Mouse (Mus musculus) frontal cortex, adult 2 months (tissue): ENCODE measurements around the gene Wnk2. TPM values are rescaled to one million over a fixed set of nuclear protein-coding genes. Genes with fewer than 3 reads are reported as not detected.

ENCODE experiments used
- DNase-seq, 2 experiments: peaks; one replicate each; pipeline ENCODE4 v3.0.0; 2022; ENCODE audit warnings: low spot score in 1 of 2; ENCODE audit errors: extremely low spot score in 1 of 2
- polyA plus RNA-seq: library from polyadenylated mRNA; depleted of rRNA; stranded (reverse); fragments of >200 nt; gene quantifications from 2 replicates; pipeline ENCODE4 v1.2.3, GENCODE M21; 2012

The Wnk2 gene
- polyA plus RNA-seq, 1 experiment = 64.8 TPM

DNA sequence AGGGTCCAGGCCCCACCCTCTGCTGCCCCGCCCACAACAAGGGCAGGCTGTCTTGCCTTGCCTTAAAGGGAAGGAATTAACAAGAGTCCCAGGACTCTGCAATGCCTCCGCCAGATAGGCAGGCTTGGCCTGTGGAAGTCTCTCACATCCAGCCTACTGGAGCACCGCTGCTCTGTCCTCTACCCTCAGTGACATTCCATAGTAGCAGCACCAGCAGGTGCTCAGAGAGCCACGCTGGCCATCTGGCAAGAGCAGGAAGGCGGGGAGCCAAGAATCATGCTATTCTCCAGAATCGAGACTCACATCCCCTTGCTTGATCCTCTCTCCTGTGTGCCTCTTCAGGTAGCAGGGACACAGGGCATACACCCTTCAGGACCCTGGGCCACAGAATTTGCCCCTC, 3.4 kb downstream of the Wnk2 start:
- no peak for DNase-seq

DNA sequence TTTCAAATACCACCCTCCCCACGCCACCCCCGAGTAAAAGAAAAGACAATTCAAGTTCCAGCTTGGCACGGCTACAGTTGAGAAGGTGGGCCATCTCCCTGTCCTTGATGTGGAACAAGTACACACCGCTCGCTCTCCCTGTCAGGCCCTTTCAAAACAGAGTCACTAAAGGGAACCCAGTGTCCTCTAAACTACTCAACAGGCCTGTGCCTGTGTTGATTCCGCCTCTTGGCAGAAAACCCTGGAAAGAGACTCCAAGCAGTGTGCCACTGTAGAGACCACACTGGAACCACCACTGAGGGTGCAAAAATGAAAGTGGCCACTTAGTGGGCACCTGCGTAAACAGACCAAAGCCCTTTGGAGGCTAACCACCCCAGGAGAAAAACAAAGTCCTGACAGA, 4.5 kb downstream of the Wnk2 start:
- DNase-seq = no peak

DNA sequence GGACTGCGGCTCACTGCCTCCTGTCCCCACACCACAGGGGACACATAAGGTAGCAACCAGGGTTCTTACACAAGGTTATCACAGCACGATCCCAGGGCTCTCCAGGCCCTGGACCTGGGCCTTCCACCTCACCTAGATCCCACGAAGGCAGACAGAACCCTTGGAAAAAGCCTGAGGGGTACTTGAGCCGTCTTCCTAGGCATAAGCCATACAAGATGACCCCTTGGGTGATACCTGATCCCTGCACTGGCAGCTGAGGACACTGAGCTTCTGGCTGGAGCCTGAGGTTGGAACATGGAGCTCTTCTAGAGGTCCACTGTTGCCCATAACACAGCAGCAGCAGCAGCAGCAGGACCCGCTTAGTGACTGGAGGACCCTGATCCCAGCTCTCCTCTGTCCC, 5.4 kb downstream of the Wnk2 start:
- DNase-seq = no peak

DNA sequence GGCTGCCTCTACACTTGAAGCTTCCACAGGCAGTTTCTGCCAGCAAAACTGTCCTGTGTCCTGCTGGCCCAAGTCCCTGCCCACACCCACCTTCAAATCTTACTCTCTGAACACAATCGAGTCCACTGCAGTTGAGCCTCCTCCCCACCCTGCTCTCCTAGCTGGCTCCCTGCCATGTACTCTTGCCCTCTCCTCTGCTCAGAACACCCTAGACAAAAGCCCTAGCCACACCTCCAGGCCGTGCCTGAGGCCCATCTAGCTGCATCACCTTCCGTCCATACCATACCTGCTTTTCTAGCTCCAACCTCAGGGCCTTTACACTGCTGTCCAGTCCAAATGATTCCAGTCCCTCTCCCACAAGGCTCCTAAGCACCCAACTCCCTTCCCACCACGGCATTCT, 7.2 kb downstream of the Wnk2 start:
- no peak for DNase-seq

DNA sequence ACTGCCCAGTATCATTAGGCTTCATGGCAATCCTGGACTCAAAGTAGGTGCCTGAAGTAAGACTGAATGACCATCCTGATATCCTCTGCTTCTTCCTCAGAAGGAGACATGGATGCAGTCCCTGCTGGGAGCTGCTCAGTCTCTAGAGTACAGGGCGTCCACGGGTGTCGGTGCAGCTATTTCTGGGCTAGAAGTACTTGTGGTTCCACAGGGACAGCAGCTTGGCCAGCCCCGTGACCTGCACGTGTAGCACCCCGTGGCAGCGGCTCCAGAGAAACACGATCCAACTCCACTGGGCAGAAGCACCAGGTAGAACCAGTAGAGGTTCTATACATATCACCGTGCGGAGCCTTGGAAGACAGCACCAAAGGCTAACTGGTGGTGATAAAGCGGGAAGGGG, 13.3 kb downstream of the Wnk2 start:
- DNase-seq = no peak

DNA sequence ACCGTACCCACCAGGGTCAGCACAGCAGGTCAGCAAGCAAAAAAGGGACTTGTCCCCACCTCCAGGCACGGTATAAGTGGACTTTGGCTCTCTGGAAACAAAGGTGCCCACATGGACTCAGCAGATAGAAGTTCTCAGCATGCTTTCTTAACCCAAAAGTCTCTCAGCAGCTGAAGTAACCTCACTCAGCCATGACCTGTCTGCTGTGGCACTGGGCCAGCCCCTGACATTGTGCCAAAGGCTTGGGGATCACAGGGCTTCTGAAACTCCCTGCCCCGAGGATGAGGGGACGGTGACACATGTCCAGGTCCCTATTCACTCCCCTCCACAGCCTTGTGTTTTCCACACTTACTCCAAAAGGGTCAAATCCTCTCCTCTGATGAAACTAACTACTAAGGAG, 14.7 kb downstream of the Wnk2 start:
- DNase-seq = no peak

DNA sequence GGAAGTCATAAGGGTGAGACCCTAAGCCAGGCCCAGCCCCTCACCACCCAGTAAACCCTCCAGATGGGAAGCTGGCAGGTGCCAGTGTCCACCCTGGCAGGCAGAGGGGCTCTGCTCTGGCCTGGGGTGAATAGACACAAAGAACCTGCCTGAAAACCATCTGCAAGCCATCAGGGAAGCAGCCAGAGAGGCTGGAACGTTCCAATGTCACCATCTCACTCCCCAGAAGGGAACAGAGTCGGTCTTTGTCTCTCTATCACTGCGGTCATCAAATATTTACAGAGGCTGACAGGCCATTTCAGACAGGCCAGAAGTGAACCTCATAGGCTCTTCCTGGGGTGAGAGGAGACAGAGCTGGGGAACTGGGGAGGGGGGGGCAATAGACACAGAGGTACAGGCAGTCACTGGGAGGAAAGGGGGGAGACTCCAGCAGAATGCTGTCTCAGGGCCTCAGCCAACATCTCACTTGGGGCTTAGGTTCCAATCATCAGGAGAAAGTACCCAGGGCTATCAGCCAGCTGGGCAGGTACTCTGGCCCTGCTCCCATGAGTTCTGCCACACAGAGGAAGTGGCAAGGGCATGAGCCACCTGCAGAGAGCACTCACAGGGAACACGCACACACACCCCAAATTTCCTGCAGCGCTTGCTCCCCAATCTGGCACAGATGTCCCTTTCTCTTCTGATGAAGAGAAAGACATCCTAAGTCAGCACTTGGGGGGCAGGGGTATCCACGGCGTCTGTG, 15.7 kb downstream of the Wnk2 start:
- DNase-seq = no peak

DNA sequence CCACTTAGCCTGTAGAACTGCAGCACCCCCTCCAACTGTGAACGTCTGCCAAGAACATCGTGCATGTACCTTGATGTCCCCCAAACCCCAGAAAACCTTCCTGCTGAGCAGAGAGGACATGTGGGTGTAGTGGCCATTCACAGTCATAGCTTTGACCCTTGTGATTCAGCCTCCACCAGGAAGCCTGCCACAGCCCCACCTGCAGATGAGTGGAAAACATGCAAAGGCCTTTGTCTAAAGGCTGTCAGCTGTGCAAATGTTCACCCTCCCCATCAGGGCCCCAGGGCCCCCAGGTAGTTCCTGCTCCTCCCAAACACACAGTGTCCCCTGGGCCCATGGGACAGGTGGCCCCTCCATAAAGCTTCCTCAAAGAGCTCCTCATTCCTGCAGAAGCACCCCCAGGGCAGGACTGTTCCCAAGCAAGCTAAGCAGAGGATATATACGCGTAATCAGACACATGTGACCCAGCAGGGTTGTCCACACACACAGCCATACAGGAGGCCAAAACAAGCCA, 16.4 kb downstream of the Wnk2 start:
- no peak for DNase-seq

DNA sequence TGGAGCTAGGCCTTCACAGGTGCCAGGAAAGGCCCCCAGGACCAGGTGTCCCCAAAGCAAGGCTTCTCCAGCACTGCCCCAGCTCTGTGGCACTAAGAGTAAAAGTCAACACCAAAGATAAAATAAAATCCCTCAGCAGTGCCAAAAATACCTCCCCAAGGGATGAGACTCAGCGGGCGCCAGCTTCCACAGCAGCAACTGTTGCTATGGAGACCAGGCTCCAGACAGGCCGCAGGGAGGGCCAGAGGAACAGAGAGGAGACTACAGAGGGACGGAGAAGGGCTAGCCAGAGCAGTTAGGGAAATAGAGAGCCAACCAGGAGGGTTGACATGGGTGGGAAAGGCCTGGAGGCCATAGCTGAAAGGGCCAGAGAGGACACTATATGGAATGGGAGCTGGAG, 18.0 kb downstream of the Wnk2 start:
- DNase-seq = peak; percentile 76 to 83

DNA sequence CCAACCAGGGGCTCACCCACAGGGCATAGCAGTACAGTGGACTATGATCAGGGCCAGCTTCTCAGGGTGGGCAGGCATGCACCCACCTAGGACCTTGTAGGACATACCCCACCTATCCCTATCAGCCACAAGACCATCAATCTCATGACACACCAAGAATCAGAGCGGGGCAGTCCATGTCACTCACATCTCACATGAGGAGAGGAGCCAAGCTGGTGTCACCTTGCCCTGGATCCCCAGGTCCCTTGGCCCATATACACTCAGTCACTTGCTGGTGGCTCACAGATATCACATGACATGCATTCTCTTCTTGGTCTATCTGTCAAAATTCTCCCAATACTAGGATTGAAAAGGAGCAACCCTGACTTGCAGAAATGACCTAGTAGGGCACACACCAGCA, 18.7 kb downstream of the Wnk2 start:
- no peak for DNase-seq

DNA sequence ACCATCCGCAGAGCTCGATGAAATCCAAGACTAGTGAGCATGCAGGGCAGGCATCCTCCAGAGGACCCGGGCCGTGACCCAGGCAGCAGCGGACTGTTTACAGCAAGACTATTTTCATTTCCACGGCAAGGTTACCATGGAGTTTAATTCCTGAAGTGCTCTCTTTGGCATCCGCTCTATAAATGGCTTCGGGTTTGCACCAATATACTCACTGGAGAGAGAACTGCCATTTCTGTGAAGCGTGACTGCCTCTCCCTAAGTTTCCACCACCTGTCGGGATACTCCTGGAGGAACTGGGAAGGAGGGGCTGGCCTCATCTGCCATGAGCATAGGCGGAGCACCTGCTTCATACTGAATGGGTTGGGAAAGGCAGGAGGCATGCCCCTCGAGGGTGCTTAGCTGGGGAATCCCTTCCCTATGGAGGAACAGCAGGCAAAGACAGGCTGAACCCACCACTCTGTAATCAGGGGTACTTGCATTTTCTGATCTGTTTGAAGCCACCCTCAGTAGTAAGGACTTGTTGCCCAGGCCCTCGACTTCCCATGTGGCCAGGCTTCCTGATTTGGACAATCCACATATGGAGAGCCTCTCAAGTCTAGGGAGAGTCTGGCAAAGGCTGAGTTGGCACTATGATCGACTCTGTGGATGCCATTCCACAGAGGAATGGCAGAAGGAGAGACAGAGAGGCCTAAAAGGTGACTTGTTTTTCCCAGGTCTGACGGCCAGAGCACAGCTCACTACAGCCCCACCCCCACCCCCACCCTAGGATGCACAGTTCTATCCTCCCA, 19.8 kb downstream of the Wnk2 start:
- DNase-seq = peak; percentile 59 to 65

DNA sequence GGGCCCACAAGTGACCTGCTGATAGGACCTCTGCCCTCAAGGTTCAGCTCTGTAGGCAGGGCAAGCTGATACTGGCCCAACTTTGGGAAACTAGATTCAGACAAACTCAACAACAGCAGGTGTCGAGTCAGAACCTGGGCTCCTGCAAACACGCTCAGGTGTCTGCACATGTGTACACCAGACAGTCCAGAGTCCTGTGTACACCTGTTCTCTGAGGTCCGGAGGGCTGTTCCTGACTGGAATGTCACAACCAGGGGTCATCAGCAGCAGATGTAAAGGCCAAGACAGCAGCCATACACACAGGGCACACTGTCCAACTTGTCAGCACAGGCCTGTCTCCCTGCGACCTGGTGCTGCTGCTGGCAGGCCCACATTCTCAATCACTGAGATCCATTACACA, 25.7 kb downstream of the Wnk2 start:
- DNase-seq = no peak

DNA sequence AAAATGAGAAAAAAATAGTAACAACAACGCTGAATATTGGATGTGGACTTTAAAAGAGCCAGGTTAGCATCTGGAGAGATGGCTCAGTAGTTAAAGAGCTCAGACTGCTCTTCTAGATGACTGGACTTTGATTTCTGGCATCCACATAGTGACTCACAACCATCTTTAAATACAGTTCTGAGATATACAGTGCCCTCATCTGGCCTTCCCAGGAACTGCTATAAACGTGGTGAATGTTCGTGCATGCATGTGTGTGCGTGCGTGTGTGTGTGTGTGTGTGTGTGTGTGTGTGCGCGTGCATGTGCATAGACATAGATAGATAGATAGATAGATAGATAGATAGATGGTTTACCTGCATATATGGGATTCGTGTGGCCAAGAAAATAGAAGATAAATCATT, 30.3 kb downstream of the Wnk2 start:
- no peak for DNase-seq

DNA sequence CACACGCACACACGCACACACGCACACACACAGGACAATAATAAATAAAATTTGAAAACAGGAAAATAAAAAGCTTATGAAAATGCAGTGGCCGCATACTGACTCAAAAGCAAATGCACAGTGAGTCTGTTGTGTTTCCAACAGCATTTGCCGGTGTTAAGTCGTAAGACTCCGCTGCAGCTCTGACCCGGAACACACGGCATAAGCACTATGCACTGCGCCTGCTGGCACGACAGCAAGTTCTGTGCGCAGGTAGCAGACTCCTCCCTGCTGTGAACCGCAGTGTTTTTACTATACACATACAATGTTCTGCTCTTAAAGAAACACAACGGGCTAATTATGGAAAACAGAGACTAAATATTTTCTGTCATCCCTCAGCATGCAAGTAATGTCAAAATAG, 32.9 kb downstream of the Wnk2 start:
- DNase-seq = no peak

DNA sequence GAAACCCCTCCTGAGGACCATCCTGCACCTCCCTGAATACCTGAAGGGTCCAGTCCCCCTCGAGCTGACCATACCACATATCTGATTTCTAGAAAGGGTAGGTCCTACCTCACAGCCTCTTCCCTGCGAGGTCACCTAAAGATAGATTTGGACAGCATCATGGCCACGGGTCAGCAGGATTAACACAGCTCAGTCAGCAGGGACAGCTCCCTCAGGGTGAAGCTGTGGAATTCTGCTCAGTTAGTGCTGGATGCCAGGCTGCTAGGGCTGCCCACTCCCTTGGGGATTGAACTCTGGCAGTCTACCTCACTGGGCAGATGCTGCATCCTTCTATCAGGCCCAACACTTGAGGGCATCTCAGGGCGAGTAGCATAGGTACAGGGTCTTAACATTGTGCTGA, 33.7 kb downstream of the Wnk2 start:
- no peak for DNase-seq

DNA sequence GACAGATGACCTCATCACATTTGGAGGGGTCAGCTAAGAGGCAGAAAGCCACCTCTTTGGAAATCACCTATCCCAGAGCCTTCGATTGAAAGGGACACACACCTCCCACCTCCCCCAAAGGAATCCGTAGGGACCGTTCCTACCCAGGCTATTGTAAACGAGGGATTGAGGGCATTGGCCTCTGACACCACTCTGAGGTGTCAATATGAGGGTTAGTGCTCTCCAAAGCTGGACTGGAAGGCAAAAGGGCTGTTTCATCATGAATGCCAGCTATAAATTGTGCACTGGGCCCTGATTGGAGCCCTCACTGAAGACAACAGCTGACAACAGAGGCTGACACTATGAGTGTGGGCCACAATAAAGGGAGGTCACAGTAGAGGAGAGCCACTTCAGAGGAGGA, 34.5 kb downstream of the Wnk2 start:
- DNase-seq = no peak

DNA sequence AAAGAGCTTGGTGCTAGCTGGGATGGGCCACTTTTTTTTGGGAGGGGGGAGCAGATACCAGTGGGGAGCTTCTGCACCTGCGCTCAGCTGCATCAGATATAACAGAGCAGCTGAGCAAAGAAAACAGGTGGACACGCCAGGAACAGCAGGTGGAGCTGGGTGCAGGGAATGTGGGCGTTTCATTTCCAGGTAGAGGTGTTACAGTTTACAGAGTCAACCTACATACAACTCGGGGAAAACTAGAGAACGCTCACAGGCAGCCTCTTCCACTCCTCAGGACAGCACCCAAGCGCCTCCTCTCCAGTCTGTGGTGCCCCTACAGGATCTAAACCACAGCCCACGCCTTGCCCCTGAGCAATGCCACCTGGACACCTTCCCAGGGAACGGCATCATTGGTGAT, 35.2 kb downstream of the Wnk2 start:
- DNase-seq = no peak

DNA sequence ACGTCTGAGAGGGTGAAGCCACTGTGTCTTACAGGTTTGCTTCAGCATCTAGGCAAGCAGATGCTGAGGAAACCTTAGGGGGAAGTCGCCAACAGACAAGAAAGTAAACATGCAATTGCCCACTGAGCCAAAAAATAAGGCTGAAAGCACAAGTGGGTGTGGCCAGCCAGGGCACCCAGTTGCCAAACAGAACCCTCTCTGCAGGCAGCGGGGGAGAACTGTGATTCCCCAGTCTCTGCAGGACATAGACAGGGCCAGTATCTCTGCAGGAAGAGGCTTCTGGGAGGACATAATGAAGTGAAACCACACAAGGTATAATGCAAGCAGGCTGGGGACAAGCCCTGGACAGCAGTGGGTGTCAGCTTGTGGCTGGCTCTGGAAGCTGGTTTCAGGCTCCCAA, 38.1 kb downstream of the Wnk2 start:
- DNase-seq = no peak

DNA sequence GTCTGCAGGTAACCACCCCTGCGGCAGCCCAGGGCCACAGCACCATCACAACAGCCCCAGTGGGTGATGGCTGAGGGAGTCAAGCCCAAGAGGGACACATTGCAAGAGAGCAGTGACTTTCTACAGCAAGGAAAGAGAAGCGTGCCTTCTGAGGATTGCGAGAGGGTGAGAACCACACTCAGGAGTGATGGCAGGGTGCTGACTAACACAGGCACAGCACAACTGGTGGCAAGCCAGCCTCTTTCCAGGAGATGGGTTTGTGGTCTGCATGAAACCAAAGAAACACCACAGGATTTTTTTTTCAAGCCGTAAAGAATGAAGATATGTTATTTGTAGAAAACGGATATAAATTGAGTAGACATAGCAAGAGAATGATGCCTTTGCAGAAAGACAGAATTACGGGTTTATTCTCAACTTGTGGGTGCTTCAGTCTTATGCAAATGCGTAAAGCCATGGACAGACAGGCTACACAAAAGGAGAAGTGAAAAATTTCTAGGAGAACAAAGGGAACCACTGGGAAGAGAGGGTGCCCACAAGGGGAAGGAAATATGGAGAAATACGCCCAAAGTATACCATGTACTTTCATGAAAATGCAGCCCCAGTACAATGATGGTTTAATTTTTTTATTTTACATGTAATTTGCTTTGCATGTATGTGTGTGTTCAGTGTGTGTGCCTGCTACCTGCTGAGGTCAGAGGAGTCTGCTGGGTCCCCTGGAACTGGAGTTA, 39.5 kb downstream of the Wnk2 start:
- DNase-seq = no peak

DNA sequence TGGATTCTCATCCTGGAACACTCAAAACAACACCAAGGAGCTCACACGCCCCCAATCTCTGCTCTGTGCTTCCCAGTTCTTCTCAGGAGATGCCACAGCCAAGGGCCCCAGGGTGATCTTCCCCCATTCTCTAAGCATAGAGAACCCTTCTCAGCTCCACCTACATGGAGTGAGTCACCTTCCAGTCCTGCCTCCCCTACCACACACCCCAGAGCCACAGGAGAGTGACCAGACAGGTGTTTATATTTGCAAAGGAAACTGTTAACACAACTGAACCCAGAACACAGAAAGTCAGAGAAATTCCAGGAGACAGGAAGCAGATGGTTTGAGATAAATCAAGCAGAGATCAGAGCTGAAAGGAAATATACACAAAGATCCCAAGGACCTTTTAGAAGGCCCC, 43.9 kb downstream of the Wnk2 start:
- DNase-seq = no peak

DNA sequence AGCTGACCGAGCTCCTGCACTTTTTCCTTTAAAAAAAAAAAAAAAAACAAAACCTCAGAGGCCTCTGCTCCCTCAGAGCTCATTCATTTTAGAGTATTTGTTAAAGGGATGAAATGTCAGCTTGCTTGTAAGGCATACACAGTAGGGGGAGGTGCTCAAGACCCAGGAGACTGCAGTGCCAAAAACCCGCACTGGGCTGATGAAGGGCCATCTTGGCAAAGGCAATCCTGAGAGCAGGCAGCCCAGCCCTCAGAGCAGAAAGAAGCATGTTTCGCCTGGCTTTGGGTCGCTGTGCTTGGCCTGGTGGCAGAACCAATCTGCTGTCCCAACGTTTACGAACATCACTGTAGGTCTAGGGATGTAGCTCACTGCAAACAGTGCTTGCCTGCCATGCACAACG, 44.6 kb downstream of the Wnk2 start:
- no peak for DNase-seq
